Mouse (Mus musculus): ENCODE results near the gene Golga4. TPM values are rescaled to one million over a fixed set of nuclear protein-coding genes. Genes with fewer than 3 reads are reported as not detected.

Golga4 gene
- polyA plus RNA-seq, 1 experiment from 2014 or later, result 56.5 TPM

GRCm38 (mm10) chr9:118532516-118533205, 26.6 kb downstream of the Golga4 start:
- WGBS, result 90% methylated on average over 7 of the region's 7 CpGs
- no peak overlapping the region for H3K4me2 ChIP-seq (replicated peaks)

GRCm38 (mm10) chr9:118536946-118537345, 30.9 kb downstream of the Golga4 start:
- WGBS, result 91% methylated on average over 6 of the region's 6 CpGs
- ATAC-seq, result no peak

More at GRCm38 (mm10) chr9:118532516-118533205, 26.6 kb downstream of the Golga4 start:
- no peak overlapping the region for H3K4me3 ChIP-seq (replicated peaks)
- no peaks in the 10 kb centered on the region for H3K27me3 ChIP-seq
- H3K9me3 ChIP-seq, result no peaks in the 10 kb centered on the region
- H3K36me3 ChIP-seq, result peaks cover 86% of the 10 kb centered on the region
- no peaks in the 10 kb centered on the region for H3K4me1 ChIP-seq (replicated peaks)
- ATAC-seq, result no peak
- no peak overlapping the region for H3K27ac ChIP-seq
- no peak overlapping the region for H3K9ac ChIP-seq (replicated peaks)

DNA sequence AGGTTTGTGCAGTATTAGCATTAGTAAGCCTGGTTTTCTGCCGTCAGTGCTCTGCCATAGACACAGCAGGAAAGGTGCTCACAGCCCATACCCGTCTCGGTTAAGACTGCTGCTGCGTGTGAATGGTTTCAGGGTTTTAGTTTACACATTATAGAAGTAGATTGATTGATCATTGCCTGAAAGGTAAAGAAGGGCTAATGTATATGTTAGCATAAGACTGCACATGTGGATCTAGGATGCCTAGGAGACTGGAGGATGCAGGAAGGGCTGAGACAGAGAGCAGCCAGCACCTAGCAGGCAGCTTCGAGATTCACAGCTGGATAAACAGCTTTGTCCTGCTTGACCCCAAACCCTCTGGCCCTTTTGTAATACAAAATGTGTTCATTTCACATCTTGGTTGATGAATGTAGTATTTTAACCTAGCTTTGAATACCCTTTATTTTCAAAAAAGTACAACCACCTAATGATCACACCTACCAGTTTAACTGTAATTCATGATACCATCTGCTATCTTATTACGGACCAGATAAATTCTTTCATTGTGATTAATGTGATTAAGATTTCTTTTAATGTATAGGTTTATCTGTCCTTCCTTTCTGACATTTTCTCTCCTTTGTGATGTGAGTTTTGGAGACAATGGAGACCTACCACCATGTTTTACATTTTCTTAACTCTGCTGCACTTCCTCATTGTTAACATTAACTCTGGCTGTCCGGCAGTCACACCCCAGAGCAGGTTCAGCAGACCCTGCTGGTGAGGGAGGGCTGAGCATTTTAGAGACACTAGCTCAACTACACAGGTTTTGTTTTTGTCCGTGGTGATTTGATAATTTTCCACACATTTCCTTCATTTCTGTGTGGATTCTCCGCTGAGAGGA, 31.6 kb downstream of the Golga4 start:
- Histone ChIP-seq H3K9me3 (no peaks in the 10 kb centered on the region), H3K27me3 (no peaks in the 10 kb centered on the region), H3K4me3 (replicated peaks) (no peak overlapping the region), H3K4me1 (replicated peaks) (no peaks in the 10 kb centered on the region), H3K36me3 (peaks cover 88% of the 10 kb centered on the region), H3K4me2 (replicated peaks) (no peak overlapping the region), H3K9ac (replicated peaks) (no peak overlapping the region), H3K27ac (no peak overlapping the region)
- ATAC-seq, result no peak
- 86% methylated on average over 9 of the region's 9 CpGs for WGBS

More at GRCm38 (mm10) chr9:118536946-118537345, 30.9 kb downstream of the Golga4 start:
- Histone ChIP-seq H3K9ac (replicated peaks) (no peak overlapping the region), H3K9me3 (no peaks in the 10 kb centered on the region), H3K4me1 (replicated peaks) (no peaks in the 10 kb centered on the region), H3K27me3 (no peaks in the 10 kb centered on the region), H3K36me3 (peaks cover 88% of the 10 kb centered on the region), H3K27ac (no peak overlapping the region), H3K4me2 (replicated peaks) (no peak overlapping the region), H3K4me3 (replicated peaks) (no peak overlapping the region)

DNA sequence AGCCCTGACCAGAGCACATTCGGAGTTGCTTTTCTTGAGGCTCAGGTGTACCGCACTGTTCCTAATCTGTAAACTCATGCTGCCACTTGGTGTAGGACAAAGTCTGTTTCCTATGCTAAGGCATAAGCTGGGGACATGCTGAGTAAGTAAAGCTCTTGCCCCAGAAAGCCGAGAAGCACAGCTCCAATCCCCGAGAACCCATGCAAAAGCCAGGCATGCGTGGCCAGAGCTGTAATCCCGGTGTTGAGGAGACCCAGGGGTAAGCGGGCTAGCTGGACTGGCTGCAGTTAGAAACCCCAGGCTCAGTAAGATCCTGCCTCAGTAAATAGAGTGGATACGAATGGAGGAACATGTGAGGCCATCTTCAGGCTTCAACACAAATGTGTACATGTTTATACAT, 35.8 kb downstream of the Golga4 start:
- Histone ChIP-seq H3K36me3 (peaks cover 69% of the 10 kb centered on the region), H3K9me3 (no peaks in the 10 kb centered on the region), H3K27ac (no peak overlapping the region), H3K9ac (replicated peaks) (no peak overlapping the region), H3K4me2 (replicated peaks) (no peak overlapping the region), H3K4me3 (replicated peaks) (no peak overlapping the region), H3K27me3 (no peaks in the 10 kb centered on the region), H3K4me1 (replicated peaks) (no peaks in the 10 kb centered on the region)
- no peak for ATAC-seq
- 91% methylated on average over 8 of the region's 8 CpGs for WGBS

GRCm38 (mm10) chr9:118545146-118545545, 39.1 kb downstream of the Golga4 start:
- H3K9me3 ChIP-seq, result no peaks in the 10 kb centered on the region
- H3K27me3 ChIP-seq, result no peaks in the 10 kb centered on the region
- H3K4me3 ChIP-seq (replicated peaks), result no peak overlapping the region
- no peak overlapping the region for H3K9ac ChIP-seq (replicated peaks)
- H3K4me1 ChIP-seq (replicated peaks), result no peaks in the 10 kb centered on the region
- ATAC-seq, result no peak
- peaks cover 57% of the 10 kb centered on the region for H3K36me3 ChIP-seq
- WGBS, result 83% methylated on average over 6 of the region's 6 CpGs
- H3K4me2 ChIP-seq (replicated peaks), result no peak overlapping the region
- H3K27ac ChIP-seq, result no peak overlapping the region

DNA sequence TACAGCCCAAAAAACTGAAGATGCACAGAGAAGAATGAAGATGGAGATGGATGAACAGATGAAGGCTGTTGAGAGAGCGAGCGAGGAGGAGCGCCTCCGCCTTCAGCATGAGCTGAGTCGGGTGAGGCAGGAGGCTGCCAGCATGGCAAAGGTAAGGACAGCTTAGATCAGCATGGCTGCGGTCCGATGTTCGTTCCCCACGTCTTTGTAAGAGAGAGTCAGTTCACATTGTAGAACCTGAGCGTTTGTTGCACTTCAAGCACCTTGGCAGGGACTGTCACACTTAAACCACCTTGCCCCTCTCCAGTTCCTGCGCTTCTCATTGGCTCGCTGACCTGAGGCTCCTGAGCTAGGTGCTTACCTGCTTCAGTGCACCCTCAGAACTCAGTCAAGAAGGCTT, 42.6 kb downstream of the Golga4 start:
- H3K27ac ChIP-seq, result no peak overlapping the region
- H3K4me1 ChIP-seq (replicated peaks), result no peaks in the 10 kb centered on the region
- no peaks in the 10 kb centered on the region for H3K9me3 ChIP-seq
- no peak overlapping the region for H3K4me2 ChIP-seq (replicated peaks)
- H3K27me3 ChIP-seq, result no peaks in the 10 kb centered on the region
- WGBS, result 97% methylated on average over 12 of the region's 12 CpGs
- ATAC-seq, result no peak
- H3K36me3 ChIP-seq, result peaks cover 56% of the 10 kb centered on the region
- no peak overlapping the region for H3K4me3 ChIP-seq (replicated peaks)
- H3K9ac ChIP-seq (replicated peaks), result no peak overlapping the region

GRCm38 (mm10) chr9:118556951-118557780, 51.1 kb downstream of the Golga4 start:
- 75% methylated on average over 24 of the region's 24 CpGs for whole genome bisulfite sequencing
- no peak overlapping the region for H3K27ac ChIP-seq

DNA sequence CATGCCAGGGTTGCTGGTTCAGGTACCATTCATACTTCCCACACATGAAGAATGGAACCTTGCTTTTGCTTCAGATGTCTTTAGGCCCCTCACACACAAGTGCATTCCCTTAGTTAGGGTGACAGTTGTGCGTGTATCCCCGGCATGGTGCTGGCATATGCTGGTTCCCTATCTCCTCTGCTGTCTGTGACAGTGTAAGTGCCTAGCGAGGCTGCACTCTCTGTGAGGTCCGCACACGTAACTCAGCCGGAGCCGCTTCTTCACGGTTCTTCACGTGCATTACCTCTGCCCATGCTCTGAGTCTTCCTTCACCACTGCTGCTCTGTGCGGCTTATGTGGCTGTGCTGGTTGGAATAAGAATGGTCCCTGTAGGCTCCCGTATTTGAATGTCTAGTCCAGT, 57.3 kb downstream of the Golga4 start:
- Histone ChIP-seq H3K9ac (replicated peaks) (no peak overlapping the region), H3K9me3 (no peaks in the 10 kb centered on the region), H3K27me3 (no peaks in the 10 kb centered on the region), H3K36me3 (peaks cover 92% of the 10 kb centered on the region), H3K4me1 (replicated peaks) (no peaks in the 10 kb centered on the region), H3K4me3 (replicated peaks) (no peak overlapping the region), H3K27ac (no peak overlapping the region), H3K4me2 (replicated peaks) (no peak overlapping the region)
- WGBS, result 97% methylated on average over 11 of the region's 11 CpGs
- ATAC-seq, result no peak

More at GRCm38 (mm10) chr9:118556951-118557780, 51.1 kb downstream of the Golga4 start:
- no peak overlapping the region for H3K4me2 ChIP-seq (replicated peaks)
- no peaks in the 10 kb centered on the region for H3K4me1 ChIP-seq (replicated peaks)
- no peak overlapping the region for H3K9ac ChIP-seq (replicated peaks)
- ATAC-seq, result no peak
- peaks cover 88% of the 10 kb centered on the region for H3K36me3 ChIP-seq
- no peaks in the 10 kb centered on the region for H3K27me3 ChIP-seq
- no peak overlapping the region for H3K4me3 ChIP-seq (replicated peaks)
- no peaks in the 10 kb centered on the region for H3K9me3 ChIP-seq

DNA sequence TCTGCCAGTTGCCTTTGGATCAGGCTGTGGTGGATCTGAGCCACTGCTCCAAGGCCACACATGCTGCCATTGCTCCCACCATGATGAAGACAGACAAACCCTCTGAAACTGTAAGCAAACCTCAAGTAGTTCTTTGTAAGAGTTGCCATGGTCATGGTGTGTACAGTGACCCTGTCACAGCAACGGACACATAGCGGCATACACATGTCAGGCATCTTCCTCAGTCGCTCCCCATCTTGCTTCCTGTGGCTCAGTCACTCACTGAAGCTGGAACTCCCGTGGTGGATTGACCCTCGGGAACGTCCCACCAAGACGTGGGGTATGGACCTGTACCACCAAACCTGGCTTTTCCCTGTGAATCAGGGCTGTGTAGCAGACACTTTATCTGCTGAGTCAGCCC, 57.8 kb downstream of the Golga4 start:
- H3K4me1 ChIP-seq (replicated peaks), result no peaks in the 10 kb centered on the region
- 94% methylated on average over 7 of the region's 7 CpGs for WGBS

DNA sequence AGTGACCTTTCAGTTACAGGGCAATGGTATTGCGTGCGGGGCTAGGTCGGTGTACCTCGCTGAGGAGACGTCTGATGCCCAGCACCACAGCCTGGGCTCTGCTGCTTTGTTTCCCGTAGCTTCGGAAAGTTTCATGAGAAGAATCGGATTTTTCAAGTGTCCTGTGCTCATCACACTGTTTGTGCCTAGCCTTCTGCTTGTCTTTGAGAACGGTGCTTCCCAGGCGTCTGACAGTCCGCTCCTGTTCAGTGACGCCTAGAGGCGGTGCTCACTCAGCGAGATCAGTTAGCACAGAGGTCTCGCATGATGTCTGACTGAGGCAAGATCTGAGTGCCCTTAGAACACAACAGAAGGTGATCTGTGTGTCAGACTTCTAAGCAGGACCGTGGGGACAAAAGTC, 58.6 kb downstream of the Golga4 start:
- ATAC-seq, result no peak
- H3K27ac ChIP-seq, result no peak overlapping the region
- H3K27me3 ChIP-seq, result no peaks in the 10 kb centered on the region
- H3K4me1 ChIP-seq (replicated peaks), result no peaks in the 10 kb centered on the region
- H3K9me3 ChIP-seq, result no peaks in the 10 kb centered on the region
- 94% methylated on average over 16 of the region's 16 CpGs for WGBS
- H3K36me3 ChIP-seq, result peaks cover 88% of the 10 kb centered on the region
- H3K4me3 ChIP-seq (replicated peaks), result no peak overlapping the region
- H3K9ac ChIP-seq (replicated peaks), result no peak overlapping the region
- no peak overlapping the region for H3K4me2 ChIP-seq (replicated peaks)

More for the DNA sequence above, 57.8 kb downstream of the Golga4 start:
- ATAC-seq, result no peak
- Histone ChIP-seq H3K27ac (no peak overlapping the region), H3K9ac (replicated peaks) (no peak overlapping the region), H3K9me3 (no peaks in the 10 kb centered on the region), H3K4me3 (replicated peaks) (no peak overlapping the region), H3K4me2 (replicated peaks) (no peak overlapping the region), H3K36me3 (peaks cover 88% of the 10 kb centered on the region), H3K27me3 (no peaks in the 10 kb centered on the region)

- Histone ChIP-seq H3K4me3 (replicated peaks) (no peak overlapping the region), H3K27ac (no peak overlapping the region), H3K9ac (replicated peaks) (no peak overlapping the region), H3K4me1 (replicated peaks) (no peaks in the 10 kb centered on the region), H3K4me2 (replicated peaks) (no peak overlapping the region), H3K9me3 (no peaks in the 10 kb centered on the region), H3K36me3 (peaks cover 85% of the 10 kb centered on the region), H3K27me3 (no peaks in the 10 kb centered on the region)
- no peak for ATAC-seq
- WGBS, result 84% methylated on average over 6 of the region's 6 CpGs
These were observed 63.3 kb downstream of the Golga4 start for GRCm38 (mm10) chr9:118569328-118569727.

DNA sequence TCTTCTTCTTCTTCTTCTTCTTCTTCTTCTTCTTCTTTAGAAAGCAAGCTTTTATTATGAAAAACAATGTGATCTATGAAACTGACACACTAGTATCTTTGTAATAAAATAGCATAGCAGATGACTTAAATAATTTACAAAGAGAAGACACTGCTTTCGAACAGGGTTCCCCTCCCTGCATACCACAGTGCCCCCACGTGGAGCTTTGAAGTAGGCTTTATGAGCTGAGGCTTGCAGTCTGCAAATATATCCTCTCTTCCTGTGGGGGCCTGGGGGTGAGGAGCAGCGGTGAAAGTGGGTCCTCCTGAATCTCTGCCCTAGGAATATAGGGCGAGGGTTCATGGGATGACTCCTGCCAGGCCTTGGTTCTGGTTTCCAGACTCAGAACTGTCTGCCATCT, 64.8 kb downstream of the Golga4 start:
- H3K27me3 ChIP-seq, result no peaks in the 10 kb centered on the region
- no peak overlapping the region for H3K4me3 ChIP-seq (replicated peaks)
- H3K9ac ChIP-seq (replicated peaks), result no peak overlapping the region
- peaks cover 82% of the 10 kb centered on the region for H3K36me3 ChIP-seq
- WGBS, result 85% methylated on average over 4 of the region's 4 CpGs
- ATAC-seq, result no peak
- H3K9me3 ChIP-seq, result no peaks in the 10 kb centered on the region
- H3K4me2 ChIP-seq (replicated peaks), result no peak overlapping the region
- no peaks in the 10 kb centered on the region for H3K4me1 ChIP-seq (replicated peaks)
- no peak overlapping the region for H3K27ac ChIP-seq

All from midbrain, embryonic 13.5 days (tissue).